Mouse (Mus musculus): Measurements from ENCODE around the gene Kmt5b. TPM values are rescaled to one million over a fixed set of nuclear protein-coding genes. Genes with fewer than 3 reads are reported as not detected.

Gene Kmt5b
- polyA plus RNA-seq, 1 experiment from 2014 or later = 25.3 TPM

DNA sequence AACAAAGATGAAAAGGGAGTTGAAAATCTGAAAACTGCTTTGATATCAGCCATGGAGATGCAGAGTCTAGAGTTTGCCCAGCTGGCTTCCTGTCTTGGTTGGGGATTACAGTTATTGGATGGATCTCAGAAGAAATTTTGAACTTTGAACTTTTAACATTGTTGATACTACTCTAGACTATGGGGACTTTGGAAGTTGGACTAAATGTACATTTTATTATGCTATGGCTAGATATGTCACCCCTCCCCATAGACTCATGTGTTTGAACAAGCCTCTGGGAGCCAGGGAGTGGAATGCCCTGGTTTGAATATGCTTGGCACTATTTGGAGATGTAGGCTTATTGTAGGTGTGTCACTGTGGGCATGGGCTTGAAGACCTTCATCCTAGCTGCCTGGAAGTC is 57.8 kb downstream of the Kmt5b start:
- Histone ChIP-seq H3K27me3 (ENCODE audit: control insufficient read depth, insufficient read depth, low read length) (no peaks in the 10 kb centered on the region), H3K36me3 (ENCODE audit: control insufficient read depth, insufficient read depth, low read length) (no peaks in the 10 kb centered on the region), H3K4me2 (ENCODE audit: low read depth, severe bottlenecking) (no peak overlapping the region), H3K4me3 (ENCODE audit: low read depth, low read length) (no peak overlapping the region), H3K9me3 (ENCODE audit: control insufficient read depth, low read length) (no peaks in the 10 kb centered on the region), H3K4me1 (ENCODE audit: control insufficient read depth, insufficient read depth, low read length) (no peaks in the 10 kb centered on the region), H3K27ac (replicated peaks; ENCODE audit: low read depth, low read length) (no peak overlapping the region), H3K9ac (ENCODE audit: low read length) (no peak overlapping the region)
- DNase-seq (ENCODE audit: low spot score) (no peak), ATAC-seq (ENCODE audit: insufficient number of reproducible peaks, low FRiP score, low TSS enrichment, low read depth) (no peak)

- Histone ChIP-seq H3K9ac (ENCODE audit: low read length) (no peak overlapping the region), H3K4me1 (ENCODE audit: control insufficient read depth, insufficient read depth, low read length) (no peaks in the 10 kb centered on the region), H3K27me3 (ENCODE audit: control insufficient read depth, insufficient read depth, low read length) (no peaks in the 10 kb centered on the region), H3K36me3 (ENCODE audit: control insufficient read depth, insufficient read depth, low read length) (no peaks in the 10 kb centered on the region), H3K9me3 (ENCODE audit: control insufficient read depth, low read length) (no peaks in the 10 kb centered on the region), H3K27ac (replicated peaks; ENCODE audit: low read depth, low read length) (no peak overlapping the region), H3K4me3 (ENCODE audit: low read depth, low read length) (no peak overlapping the region), H3K4me2 (ENCODE audit: low read depth, severe bottlenecking) (no peak overlapping the region)
- ATAC-seq (ENCODE audit: insufficient number of reproducible peaks, low FRiP score, low TSS enrichment, low read depth) = no peak
- WGBS = 85% methylated on average over 3 of the region's 3 CpGs
- DNase-seq (ENCODE audit: low spot score) = no peak
Observed at GRCm38 (mm10) chr19:3829863-3830262, 62.6 kb downstream of the Kmt5b start.

DNA sequence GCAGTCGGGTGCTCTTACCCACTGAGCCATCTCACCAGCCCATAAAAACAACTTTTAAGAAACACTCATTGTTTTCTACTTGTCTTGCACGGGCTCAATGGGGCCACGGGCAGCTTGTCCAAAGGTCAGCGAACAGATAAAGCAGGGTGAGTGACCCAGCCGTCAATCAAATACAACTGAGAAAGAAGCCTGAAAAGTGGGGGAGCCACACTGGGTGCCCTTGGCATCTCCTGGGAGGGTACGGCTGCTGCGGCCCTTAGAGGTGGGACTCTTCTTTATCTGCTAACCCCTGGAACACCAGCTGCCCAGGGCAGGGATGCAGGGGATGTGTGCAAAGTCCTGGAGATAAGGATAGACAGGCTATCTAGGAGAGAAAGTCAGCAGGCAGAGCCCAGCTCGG is 64.5 kb downstream of the Kmt5b start:
- no peak overlapping the region for H3K4me3 ChIP-seq (ENCODE audit: low read depth, low read length)
- no peaks in the 10 kb centered on the region for H3K9me3 ChIP-seq (ENCODE audit: control insufficient read depth, low read length)
- H3K27ac ChIP-seq (replicated peaks; ENCODE audit: low read depth, low read length) = no peak overlapping the region
- H3K9ac ChIP-seq (ENCODE audit: low read length) = no peak overlapping the region
- H3K36me3 ChIP-seq (ENCODE audit: control insufficient read depth, insufficient read depth, low read length) = no peaks in the 10 kb centered on the region
- DNase-seq (ENCODE audit: low spot score) (no peak), ATAC-seq (ENCODE audit: insufficient number of reproducible peaks, low FRiP score, low TSS enrichment, low read depth) (no peak)
- H3K27me3 ChIP-seq (ENCODE audit: control insufficient read depth, insufficient read depth, low read length) = no peaks in the 10 kb centered on the region
- H3K4me2 ChIP-seq (ENCODE audit: low read depth, severe bottlenecking) = no peak overlapping the region
- WGBS = 93% methylated on average over 8 of the region's 8 CpGs
- no peaks in the 10 kb centered on the region for H3K4me1 ChIP-seq (ENCODE audit: control insufficient read depth, insufficient read depth, low read length)

DNA sequence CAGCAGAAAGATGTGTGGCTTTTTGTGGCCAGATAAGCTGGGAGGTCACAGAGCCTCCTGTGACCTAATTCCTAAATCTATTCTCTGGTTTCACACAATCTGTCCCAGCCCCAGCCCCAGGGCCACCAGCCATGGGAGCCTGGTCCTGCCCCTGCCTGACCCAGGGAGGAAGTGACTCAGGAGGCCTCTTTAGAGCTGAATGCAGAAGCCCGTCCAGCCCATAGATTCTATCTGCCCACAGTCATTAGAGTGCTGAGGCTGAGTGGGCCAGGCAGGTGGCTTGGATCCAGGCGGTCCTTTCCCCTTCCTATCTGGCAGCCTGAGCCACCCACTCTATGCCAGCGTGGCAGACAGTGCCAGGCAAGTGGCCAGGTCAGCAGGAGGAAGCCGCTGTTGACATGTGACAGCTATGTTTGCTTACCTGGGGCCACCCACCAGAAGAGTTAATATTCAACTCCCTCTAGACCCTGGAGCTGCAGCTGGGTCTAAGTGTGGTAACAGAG is 65.7 kb downstream of the Kmt5b start:
- no peak overlapping the region for H3K4me3 ChIP-seq (ENCODE audit: low read depth, low read length)
- ATAC-seq (ENCODE audit: insufficient number of reproducible peaks, low FRiP score, low TSS enrichment, low read depth) (no peak), DNase-seq (ENCODE audit: low spot score) (no peak)
- H3K9me3 ChIP-seq (ENCODE audit: control insufficient read depth, low read length) = no peaks in the 10 kb centered on the region
- no peak overlapping the region for H3K4me2 ChIP-seq (ENCODE audit: low read depth, severe bottlenecking)
- no peaks in the 10 kb centered on the region for H3K4me1 ChIP-seq (ENCODE audit: control insufficient read depth, insufficient read depth, low read length)
- 79% methylated on average over 4 of the region's 4 CpGs for WGBS
- no peaks in the 10 kb centered on the region for H3K27me3 ChIP-seq (ENCODE audit: control insufficient read depth, insufficient read depth, low read length)
- H3K27ac ChIP-seq (replicated peaks; ENCODE audit: low read depth, low read length) = no peak overlapping the region
- H3K36me3 ChIP-seq (ENCODE audit: control insufficient read depth, insufficient read depth, low read length) = no peaks in the 10 kb centered on the region
- no peak overlapping the region for H3K9ac ChIP-seq (ENCODE audit: low read length)

DNA sequence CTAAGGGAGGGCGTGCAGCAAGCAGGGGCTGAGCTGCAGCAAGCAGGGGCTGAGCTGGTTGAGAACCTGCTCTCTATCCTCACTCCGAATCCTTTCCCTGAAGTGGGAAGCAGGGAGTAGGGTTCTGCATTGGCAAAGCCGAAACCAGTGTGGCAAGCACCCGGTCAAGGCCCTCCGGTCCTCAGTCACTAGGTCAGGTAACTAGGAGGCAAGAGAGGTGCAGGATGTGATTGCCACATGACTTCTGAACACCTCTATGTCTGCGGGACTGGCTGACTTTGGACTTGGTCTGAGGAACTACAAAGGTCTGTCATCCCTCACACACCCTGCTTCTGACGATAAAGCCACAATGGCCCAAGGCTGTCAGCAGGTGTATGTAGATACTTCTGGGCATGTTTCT is 67.1 kb downstream of the Kmt5b start:
- 87% methylated on average over 7 of the region's 7 CpGs for WGBS
- no peak for DNase-seq (ENCODE audit: low spot score)
- H3K9ac ChIP-seq (ENCODE audit: low read length) = no peak overlapping the region
- no peak overlapping the region for H3K4me2 ChIP-seq (ENCODE audit: low read depth, severe bottlenecking)
- H3K4me1 ChIP-seq (ENCODE audit: control insufficient read depth, insufficient read depth, low read length) = no peaks in the 10 kb centered on the region
- no peak overlapping the region for H3K27ac ChIP-seq (replicated peaks; ENCODE audit: low read depth, low read length)
- H3K9me3 ChIP-seq (ENCODE audit: control insufficient read depth, low read length) = no peaks in the 10 kb centered on the region
- ATAC-seq (ENCODE audit: insufficient number of reproducible peaks, low FRiP score, low TSS enrichment, low read depth) = no peak
- no peak overlapping the region for H3K4me3 ChIP-seq (ENCODE audit: low read depth, low read length)
- H3K36me3 ChIP-seq (ENCODE audit: control insufficient read depth, insufficient read depth, low read length) = no peaks in the 10 kb centered on the region
- H3K27me3 ChIP-seq (ENCODE audit: control insufficient read depth, insufficient read depth, low read length) = no peaks in the 10 kb centered on the region

DNA sequence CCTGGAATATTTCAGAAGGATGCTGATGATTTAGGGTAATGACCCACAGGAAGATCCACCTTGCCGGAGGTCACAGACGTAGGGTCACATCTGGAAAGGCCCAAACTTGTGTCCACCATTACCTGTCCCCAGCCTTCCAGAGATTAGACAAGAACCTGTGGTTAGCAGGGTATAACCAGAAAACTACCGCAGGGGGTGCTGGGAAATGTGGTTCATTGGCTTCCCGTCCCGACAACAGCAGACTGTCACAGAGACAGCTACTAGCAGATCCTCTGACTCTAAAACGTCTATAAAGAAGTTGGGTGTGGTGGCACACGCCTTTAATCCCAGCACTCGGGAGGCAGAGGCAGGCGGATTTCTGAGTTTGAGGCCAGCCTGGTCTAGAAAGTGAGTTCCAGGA is 69.6 kb downstream of the Kmt5b start:
- DNase-seq (ENCODE audit: low spot score) (no peak), ATAC-seq (ENCODE audit: insufficient number of reproducible peaks, low FRiP score, low TSS enrichment, low read depth) (no peak)
- Histone ChIP-seq H3K9ac (ENCODE audit: low read length) (no peak overlapping the region), H3K36me3 (ENCODE audit: control insufficient read depth, insufficient read depth, low read length) (no peaks in the 10 kb centered on the region), H3K9me3 (ENCODE audit: control insufficient read depth, low read length) (no peaks in the 10 kb centered on the region), H3K27me3 (ENCODE audit: control insufficient read depth, insufficient read depth, low read length) (no peaks in the 10 kb centered on the region), H3K27ac (replicated peaks; ENCODE audit: low read depth, low read length) (no peak overlapping the region), H3K4me2 (ENCODE audit: low read depth, severe bottlenecking) (no peak overlapping the region), H3K4me1 (ENCODE audit: control insufficient read depth, insufficient read depth, low read length) (no peaks in the 10 kb centered on the region), H3K4me3 (ENCODE audit: low read depth, low read length) (no peak overlapping the region)
- WGBS = 86% methylated on average over 9 of the region's 9 CpGs

GRCm38 (mm10) chr19:3838931-3839330 is 71.7 kb downstream of the Kmt5b start:
- Histone ChIP-seq H3K27me3 (ENCODE audit: control insufficient read depth, insufficient read depth, low read length) (no peaks in the 10 kb centered on the region), H3K27ac (replicated peaks; ENCODE audit: low read depth, low read length) (no peak overlapping the region), H3K4me2 (ENCODE audit: low read depth, severe bottlenecking) (no peak overlapping the region), H3K9ac (ENCODE audit: low read length) (no peak overlapping the region), H3K36me3 (ENCODE audit: control insufficient read depth, insufficient read depth, low read length) (no peaks in the 10 kb centered on the region), H3K4me3 (ENCODE audit: low read depth, low read length) (no peak overlapping the region), H3K4me1 (ENCODE audit: control insufficient read depth, insufficient read depth, low read length) (no peaks in the 10 kb centered on the region), H3K9me3 (ENCODE audit: control insufficient read depth, low read length) (no peaks in the 10 kb centered on the region)
- 71% methylated on average over 3 of the region's 3 CpGs for WGBS
- DNase-seq (ENCODE audit: low spot score) (no peak), ATAC-seq (ENCODE audit: insufficient number of reproducible peaks, low FRiP score, low TSS enrichment, low read depth) (no peak)

DNA sequence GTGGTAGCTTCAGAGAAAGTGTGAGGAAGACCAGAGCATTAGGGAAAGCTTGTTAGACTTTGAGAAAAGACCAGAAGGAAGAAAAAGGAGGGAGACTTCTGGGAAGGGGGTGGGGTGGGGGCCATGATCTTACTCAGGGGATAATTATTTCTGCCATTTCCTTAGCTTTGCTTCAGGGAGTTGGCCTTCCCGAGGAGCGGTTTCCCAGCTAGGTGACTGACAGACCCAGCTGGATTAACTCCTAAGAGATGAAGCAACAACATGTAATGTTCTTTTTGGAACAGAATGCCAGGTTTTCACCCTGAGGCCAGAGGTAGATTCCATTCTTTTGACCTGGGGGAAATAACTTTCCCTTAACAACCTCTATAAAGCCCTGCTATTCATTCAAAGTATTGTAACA is 72.5 kb downstream of the Kmt5b start:
- no peaks in the 10 kb centered on the region for H3K9me3 ChIP-seq (ENCODE audit: control insufficient read depth, low read length)
- H3K9ac ChIP-seq (ENCODE audit: low read length) = no peak overlapping the region
- no peak overlapping the region for H3K4me2 ChIP-seq (ENCODE audit: low read depth, severe bottlenecking)
- no peak overlapping the region for H3K4me3 ChIP-seq (ENCODE audit: low read depth, low read length)
- no peak overlapping the region for H3K27ac ChIP-seq (replicated peaks; ENCODE audit: low read depth, low read length)
- ATAC-seq (ENCODE audit: insufficient number of reproducible peaks, low FRiP score, low TSS enrichment, low read depth) (no peak), DNase-seq (ENCODE audit: low spot score) (no peak)
- H3K4me1 ChIP-seq (ENCODE audit: control insufficient read depth, insufficient read depth, low read length) = no peaks in the 10 kb centered on the region
- 59% methylated on average over 2 of the region's 2 CpGs for WGBS
- no peaks in the 10 kb centered on the region for H3K27me3 ChIP-seq (ENCODE audit: control insufficient read depth, insufficient read depth, low read length)
- no peaks in the 10 kb centered on the region for H3K36me3 ChIP-seq (ENCODE audit: control insufficient read depth, insufficient read depth, low read length)

DNA sequence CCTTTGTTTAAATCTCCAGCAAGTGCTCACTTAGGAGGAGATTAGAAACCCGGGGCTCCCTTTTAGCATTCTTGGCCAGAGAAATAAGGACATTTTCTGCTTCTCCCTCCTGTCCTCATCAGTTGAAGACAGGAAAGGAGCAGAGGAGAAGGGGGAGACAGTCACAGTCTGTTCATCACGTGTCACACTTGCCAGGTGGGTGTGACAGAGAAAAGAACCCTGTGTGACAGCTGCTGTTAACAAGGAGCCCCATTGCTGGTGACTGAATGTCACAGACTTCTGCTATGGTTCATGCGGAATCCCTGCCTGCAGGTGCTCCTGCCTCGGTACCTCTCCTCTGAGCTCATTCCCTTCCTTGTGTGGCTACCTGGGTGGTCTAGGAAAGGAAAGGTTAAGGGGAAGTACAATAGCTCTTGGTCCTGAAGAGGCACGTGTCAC is 73.0 kb downstream of the Kmt5b start:
- no peaks in the 10 kb centered on the region for H3K27me3 ChIP-seq (ENCODE audit: control insufficient read depth, insufficient read depth, low read length)
- DNase-seq (ENCODE audit: low spot score) (no peak), ATAC-seq (ENCODE audit: insufficient number of reproducible peaks, low FRiP score, low TSS enrichment, low read depth) (no peak)
- H3K4me2 ChIP-seq (ENCODE audit: low read depth, severe bottlenecking) = no peak overlapping the region
- H3K4me3 ChIP-seq (ENCODE audit: low read depth, low read length) = no peak overlapping the region
- 47% methylated on average over 5 of the region's 5 CpGs for WGBS
- H3K27ac ChIP-seq (replicated peaks; ENCODE audit: low read depth, low read length) = no peak overlapping the region
- H3K4me1 ChIP-seq (ENCODE audit: control insufficient read depth, insufficient read depth, low read length) = no peaks in the 10 kb centered on the region
- H3K36me3 ChIP-seq (ENCODE audit: control insufficient read depth, insufficient read depth, low read length) = no peaks in the 10 kb centered on the region
- no peak overlapping the region for H3K9ac ChIP-seq (ENCODE audit: low read length)
- H3K9me3 ChIP-seq (ENCODE audit: control insufficient read depth, low read length) = no peaks in the 10 kb centered on the region

Measured in limb, embryonic 11.5 days (tissue).